Mouse (Mus musculus): ENCODE data around the gene Rapgef2.

The Rapgef2 gene

GRCm38 (mm10) chr3:79237619-79238342 is 48.5 kb downstream of the Rapgef2 start:
- DNase-seq (ENCODE audit: low read depth, low spot score) = peak; percentile 90

DNA sequence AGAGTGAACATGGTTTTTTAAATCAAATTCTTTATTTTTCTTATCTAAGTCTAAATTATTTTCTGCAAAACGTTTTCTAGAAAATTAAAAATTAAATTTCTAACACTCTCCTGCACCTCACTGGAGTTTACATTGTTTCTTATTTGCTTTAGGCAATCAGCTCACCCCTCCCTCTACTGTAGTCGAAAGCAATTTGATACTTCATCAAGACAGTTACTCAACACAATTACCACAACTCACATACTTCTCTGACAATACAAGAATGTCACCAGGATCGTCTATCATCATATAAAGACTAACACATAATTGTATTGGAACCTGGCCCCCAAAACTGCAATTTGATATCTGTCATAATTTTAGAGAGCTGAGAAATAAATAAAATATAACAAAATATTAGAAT is 51.8 kb downstream of the Rapgef2 start:
- no peak for DNase-seq (ENCODE audit: low read depth, low spot score)

DNA sequence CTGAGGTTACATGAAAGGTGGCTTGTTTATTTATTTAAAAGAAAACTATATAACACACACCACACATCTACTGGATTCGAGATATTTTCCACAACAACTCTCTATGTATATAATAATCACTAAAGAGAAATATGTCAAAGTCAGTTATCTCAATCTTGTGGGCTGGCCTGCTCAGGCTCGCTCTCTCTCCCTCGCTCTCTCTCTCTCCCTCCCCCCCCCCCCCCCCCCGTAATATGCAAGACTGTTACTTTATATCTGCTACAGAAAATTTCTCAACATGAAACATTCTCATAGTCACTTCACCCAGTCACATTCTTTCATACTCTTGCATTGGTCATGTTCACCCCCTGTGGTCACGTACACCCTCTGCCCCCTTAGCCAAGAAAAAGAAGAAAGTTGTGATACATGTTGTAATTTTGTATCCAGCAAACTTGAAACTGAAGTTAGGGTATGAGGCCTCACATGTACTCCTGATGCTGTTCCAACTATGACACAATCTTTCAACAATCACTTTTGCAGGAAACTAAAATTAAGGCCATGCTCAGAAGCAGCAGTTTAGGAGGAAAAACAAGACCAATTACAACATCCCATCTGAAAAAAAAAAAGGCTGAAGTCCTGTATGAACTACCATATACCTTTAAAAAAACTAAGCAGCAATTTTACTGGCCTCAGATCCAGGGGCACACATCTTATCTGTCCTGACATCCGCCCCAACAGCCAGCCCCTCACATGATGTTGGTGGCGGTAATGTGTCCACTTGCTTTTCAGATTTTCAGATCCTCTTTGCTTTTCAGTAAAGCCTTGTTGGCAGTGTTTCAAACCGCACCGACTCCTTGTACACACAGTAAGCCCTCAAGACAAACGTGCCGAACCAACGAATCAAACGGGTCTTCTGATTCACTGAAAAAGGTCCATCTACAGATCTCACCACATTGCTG is 52.6 kb downstream of the Rapgef2 start:
- peak; percentile 55 for DNase-seq (ENCODE audit: low read depth, low spot score)

DNA sequence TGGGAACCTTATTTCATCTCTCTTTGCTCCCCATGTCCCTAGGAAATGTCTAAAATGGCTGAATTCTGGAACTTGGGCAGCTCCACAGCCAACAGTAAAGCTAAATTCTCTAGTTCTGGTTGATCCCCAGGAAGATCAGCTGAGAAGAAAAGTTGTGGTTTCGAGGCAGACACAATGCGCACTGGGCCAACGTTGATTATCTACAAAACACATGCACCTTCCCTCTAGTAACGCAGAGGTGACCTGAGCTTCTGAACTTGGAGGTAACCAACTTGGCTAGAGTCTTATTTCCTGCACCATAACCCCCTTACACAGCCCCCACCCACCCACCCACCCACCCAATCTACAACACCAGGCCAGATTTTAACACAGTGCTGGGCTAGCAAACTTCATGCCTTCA is 55.6 kb downstream of the Rapgef2 start:
- no peak for DNase-seq (ENCODE audit: low read depth, low spot score)

DNA sequence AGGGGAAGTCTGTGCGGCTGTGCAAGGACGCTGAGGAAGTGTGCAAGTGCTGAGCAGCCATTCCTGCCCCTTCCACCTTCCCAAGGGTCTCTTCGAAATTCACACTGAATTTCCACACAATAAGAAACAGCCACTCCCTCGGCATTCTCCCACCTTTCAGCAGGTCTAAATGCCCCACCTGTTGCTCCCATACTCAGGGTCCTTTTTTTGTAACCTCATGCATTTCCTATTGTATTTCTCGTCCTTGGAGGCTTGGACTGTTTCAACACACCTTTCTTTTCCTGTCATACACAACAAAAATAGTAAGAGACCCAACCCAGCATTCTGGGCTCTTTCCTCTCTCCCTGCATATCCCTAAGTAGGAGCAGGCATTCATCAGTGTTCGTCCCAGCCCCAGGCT is 56.8 kb downstream of the Rapgef2 start:
- DNase-seq (ENCODE audit: low read depth, low spot score) = no peak

DNA sequence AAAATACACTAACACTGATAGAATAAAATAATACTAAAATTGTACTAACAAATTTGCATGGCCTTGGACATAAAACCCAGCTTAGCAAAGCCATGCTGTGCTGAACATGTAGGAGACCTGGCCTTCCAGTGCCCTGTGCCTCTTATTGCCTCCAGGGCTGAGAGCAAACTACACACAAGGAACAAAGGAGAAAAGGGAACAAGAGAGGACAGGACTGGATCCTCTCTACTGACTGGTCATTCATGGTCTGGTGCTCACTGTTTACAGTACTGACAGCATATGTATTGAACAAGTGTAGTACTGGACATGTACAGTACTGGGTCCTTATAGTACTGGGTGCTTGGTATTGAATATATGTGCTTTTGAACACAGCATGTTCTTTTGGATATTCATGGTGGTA is 58.0 kb downstream of the Rapgef2 start:
- no peak for DNase-seq (ENCODE audit: low read depth, low spot score)

- peak; percentile 82 for DNase-seq (ENCODE audit: low read depth, low spot score)
Observed at GRCm38 (mm10) chr3:79227356-79228088, 58.8 kb downstream of the Rapgef2 start.

DNA sequence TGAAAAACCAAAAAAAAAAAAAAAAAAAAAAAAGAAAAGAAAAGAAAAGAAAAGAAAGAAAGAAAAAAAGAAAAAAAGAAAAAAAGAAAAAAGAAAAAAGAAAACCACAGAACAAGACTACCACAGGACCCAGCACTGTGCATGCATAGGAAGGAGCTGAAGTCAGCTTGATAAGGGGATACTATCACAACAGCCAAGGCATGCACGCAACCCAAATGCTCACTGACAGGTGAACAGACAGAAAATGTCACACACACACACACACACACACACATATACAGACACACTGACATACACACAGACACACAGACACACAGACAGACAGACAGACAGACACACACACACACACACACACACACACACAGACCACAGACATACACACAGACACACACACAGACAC is 59.5 kb downstream of the Rapgef2 start:
- DNase-seq (ENCODE audit: low read depth, low spot score) = peak; percentile 41

DNA sequence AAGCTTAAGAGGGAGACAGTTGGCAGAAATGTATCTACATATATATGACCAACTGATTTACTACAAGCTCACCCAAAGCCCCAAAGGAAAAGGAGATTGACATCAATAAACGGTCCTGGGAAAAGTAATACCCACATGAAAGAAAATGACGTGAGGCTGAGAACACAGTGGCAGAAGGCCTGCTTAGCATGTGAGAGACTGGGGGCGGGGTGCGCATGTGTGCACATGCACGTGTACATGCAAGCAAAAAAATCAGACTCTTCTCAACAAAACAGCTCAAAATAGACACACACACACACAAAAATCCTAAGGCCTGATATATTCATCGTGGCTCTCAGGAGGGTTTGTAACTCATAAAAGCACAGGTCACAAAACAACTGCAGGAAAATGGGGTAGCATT is 60.4 kb downstream of the Rapgef2 start:
- DNase-seq (ENCODE audit: low read depth, low spot score) = peak; percentile 49

DNA sequence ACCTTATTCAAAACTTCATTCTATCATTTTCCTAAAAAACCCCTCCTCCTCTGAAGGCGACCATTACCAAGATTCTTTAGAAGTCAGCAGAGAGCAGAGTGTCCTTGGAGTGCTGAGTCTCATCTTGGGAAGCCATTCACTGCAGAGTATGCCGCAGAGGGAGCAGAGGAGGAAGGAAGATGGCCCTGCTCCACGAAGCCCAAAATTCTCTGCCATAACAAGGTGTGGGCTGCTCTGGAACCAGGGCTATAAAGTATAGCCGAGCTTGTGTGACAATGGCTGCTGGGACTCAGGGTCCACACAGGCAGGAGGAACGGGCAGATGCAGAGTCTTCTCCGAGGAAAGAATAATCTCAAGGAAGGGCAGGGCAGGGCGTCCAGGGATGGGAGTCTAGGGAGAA is 62.0 kb downstream of the Rapgef2 start:
- no peak for DNase-seq (ENCODE audit: low read depth, low spot score)

- no peak for DNase-seq (ENCODE audit: low read depth, low spot score)
Observed at GRCm38 (mm10) chr3:79223281-79223680, 63.0 kb downstream of the Rapgef2 start.

GRCm38 (mm10) chr3:79222192-79222960 is 63.9 kb downstream of the Rapgef2 start:
- DNase-seq (ENCODE audit: low read depth, low spot score) = no peak

GRCm38 (mm10) chr3:79221296-79222191 is 64.8 kb downstream of the Rapgef2 start:
- peak; percentile 71 for DNase-seq (ENCODE audit: low read depth, low spot score)

DNA sequence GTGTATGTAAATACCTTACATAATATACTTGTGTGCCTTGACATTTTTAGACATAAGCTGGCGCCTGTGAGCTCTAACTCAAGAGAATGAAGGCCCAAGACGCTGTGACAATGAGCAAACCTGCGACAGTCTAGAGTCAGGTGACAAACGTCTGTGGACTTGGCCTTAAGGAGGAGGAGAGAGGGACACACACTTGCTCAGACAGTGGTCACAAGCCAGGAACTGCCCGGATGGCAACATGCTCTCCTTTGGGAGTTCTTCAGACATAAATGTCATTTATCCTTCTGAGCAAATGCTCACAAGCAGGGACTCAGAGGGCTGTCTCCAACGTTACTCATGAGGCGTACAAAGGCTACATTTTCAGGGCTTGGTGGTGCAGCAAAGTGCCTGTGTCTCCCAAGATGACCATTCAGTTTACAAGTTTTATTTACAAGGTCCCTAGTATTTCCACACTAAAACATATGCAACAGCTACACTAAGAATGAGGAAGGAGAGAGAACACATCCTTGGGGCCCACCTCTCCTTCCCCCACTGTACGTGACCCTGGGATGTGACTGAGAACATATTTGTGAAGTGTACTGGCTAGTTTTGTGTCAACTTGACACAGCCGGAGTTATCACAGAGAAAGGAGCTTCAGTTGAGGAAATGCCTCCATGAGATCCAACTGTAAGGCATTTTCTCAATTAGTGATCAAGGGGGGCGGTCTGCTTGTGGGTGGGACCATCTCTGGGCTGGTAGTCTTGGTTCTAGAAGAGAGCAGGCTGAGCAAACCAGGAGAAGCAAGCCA is 67.0 kb downstream of the Rapgef2 start:
- no peak for DNase-seq (ENCODE audit: low read depth, low spot score)

DNA sequence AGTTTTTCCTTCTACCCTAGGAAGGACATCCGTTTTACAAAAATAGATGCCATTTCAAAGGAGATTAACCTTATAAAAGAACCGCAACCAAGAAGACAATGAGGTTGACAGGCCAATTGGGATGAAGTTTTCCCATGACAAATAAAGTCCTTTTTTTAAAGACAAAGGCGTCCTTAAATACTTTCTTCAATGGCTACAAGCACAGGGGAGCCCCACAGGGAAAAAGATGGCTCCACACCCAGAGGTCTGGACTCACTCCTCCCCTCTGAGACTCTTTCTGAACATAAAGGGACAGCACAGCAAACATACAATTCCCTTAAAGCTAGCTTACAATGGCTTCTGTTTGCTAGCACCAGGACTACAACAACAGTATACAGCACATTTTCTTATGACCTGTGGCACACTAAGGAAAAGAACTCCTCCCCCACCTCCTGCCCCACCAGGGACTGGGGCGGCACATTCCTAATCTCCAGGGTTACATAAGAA is 67.7 kb downstream of the Rapgef2 start:
- DNase-seq (ENCODE audit: low read depth, low spot score) = no peak

DNA sequence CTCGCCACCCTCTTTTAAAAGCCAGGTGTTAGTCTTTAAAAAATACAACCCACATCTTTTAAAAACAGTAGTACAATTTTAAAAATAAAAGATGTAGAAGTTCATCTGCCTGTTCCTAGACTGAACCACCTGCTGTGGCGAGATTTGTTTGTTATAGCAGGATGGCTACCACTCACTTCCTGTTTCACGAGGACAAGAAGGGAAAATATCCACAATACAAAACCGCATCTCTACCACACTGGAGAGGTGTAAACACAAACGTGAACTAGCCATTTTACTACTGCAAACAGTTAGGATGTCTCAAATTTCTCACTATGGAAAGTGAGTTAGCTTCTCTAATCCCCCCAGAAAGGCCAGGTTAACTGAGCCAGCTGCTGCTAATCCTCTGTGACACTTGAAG is 76.1 kb downstream of the Rapgef2 start:
- peak; percentile 43 for DNase-seq (ENCODE audit: low read depth, low spot score)

DNA sequence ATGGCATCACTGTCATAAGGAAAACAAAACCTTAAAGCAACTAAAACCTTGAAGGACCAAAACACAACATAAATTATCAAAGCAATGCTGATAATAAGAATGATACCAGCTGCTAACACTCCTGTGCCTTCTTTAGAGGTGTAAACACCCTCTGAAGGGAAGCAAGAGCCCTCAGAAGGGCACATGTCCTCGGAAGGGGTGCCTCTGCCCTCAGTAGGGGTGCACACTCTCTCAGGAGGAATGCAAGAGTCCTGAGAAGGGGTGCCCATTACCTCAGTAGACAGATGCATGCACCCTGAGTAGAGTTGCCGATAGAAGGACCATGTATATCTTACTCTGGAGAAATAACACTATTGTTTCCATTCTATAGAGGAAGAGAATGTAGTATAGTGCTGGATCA is 79.1 kb downstream of the Rapgef2 start:
- DNase-seq (ENCODE audit: low read depth, low spot score) = no peak

GRCm38 (mm10) chr3:79206524-79206923 is 79.8 kb downstream of the Rapgef2 start:
- DNase-seq (ENCODE audit: low read depth, low spot score) = no peak

DNA sequence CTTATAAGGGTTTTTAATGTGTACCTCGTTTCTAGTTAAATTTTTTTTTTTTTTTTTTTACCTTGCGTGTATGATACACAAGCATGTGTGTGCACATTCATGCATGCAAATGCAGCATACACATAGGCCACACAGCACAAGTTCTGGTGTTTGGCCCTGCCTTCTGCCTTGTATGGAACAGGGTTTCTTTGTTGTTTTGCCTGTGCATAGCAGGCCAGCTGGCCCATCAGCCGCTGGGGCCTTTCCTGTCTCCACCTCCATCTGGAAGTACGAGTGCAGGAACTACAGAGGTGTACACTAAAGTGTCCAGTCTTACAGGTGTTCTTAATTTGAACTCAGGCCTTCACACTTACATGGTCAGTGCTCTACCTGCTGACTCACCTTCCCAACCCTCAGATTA is 80.3 kb downstream of the Rapgef2 start:
- no peak for DNase-seq (ENCODE audit: low read depth, low spot score)

All from CD4-positive helper T cell, adult 2 months (primary cell).